Mouse (Mus musculus) limb, embryonic 12.5 days (tissue): ENCODE results near the gene Gpr85. TPM values are rescaled to one million over a fixed set of nuclear protein-coding genes. Genes with fewer than 3 reads are reported as not detected.
"Not testable (repeated sequence)": the region's sequence is repeated elsewhere in the genome, so short reads cannot be mapped to it uniquely, and the experiment has no call there.

Source experiments
- ATAC-seq: fragments of 200-750 bp; cut with Nextera tagmentation; 2 replicates; pipeline ENCODE4 v1.8.0; 2017; ENCODE audit warnings: low read depth, moderate TSS enrichment; ENCODE audit not compliant: insufficient number of reproducible peaks, insufficient read depth, low FRiP score, low TSS enrichment
- H3K27ac ChIP-seq: fragments of 300-500 bp; sonication (generic); 2 replicates; pipeline ENCODE4 v1.5.1; 2016; ENCODE audit warnings: mild to moderate bottlenecking, moderate library complexity
- H3K27me3 ChIP-seq: fragments of 300-500 bp; sonication (generic); 2 replicates; pipeline ENCODE4 v1.6.1; 2016; ENCODE audit warnings: mild to moderate bottlenecking, moderate library complexity
- H3K36me3 ChIP-seq: fragments of 300-500 bp; sonication (generic); 2 replicates; pipeline ENCODE4 v1.6.1; 2016; ENCODE audit warnings: mild to moderate bottlenecking, moderate library complexity
- H3K4me1 ChIP-seq: fragments of 300-500 bp; sonication (generic); replicated peaks from 2 replicates; pipeline ENCODE4 v1.6.1; 2016
- H3K4me2 ChIP-seq: fragments of 300-500 bp; sonication (generic); 2 replicates; pipeline ENCODE4 v1.6.1; 2016; ENCODE audit warnings: mild to moderate bottlenecking, moderate library complexity
- H3K4me3 ChIP-seq: fragments of 300-500 bp; sonication (generic); replicated peaks from 2 replicates; pipeline ENCODE4 v1.5.1; 2016; ENCODE audit warnings: mild to moderate bottlenecking
- H3K9ac ChIP-seq: fragments of 300-500 bp; sonication (generic); replicated peaks from 2 replicates; pipeline ENCODE4 v1.6.1; 2016; ENCODE audit warnings: mild to moderate bottlenecking, moderate library complexity
- H3K9me3 ChIP-seq: fragments of 300-500 bp; sonication (generic); 2 replicates; pipeline ENCODE4 v1.6.1; 2016; ENCODE audit warnings: mild to moderate bottlenecking, moderate library complexity
- WGBS: fragments of 180-500 bp; shearing (Covaris S2); methylation state at CpG from one replicate; pipeline ENCODE4 v1.1.7; 2016; 5-methylcytosine and 5-hydroxymethylcytosine counted together
- polyA plus RNA-seq: library from polyadenylated mRNA; unstranded; fragments of >200 nt; fragmentation: Nextera tagmentation; extraction: Ambion mirVana; gene quantifications from 2 replicates; pipeline ENCODE4 v1.2.1, GENCODE M21; 2016

Gene Gpr85
- polyA plus RNA-seq, 1 experiment from 2014 or later = 5.8 TPM

- Histone ChIP-seq H3K9ac (no peak overlapping the region), H3K36me3 (no peaks in the 10 kb centered on the region), H3K27ac (no peak overlapping the region), H3K4me2 (peak overlapping the region; percentile 27), H3K4me3 (no peak overlapping the region), H3K4me1 (no peaks in the 10 kb centered on the region), H3K9me3 (no peaks in the 10 kb centered on the region), H3K27me3 (no peaks in the 10 kb centered on the region)
- ATAC-seq = peak; percentile 42; the same call in 1 of the 2 replicates
- 26% methylated on average over 11 of the region's 11 CpGs for WGBS
These were observed 14.5 kb upstream of the Gpr85 start for GRCm38 (mm10) chr6:13854230-13854629.

GRCm38 (mm10) chr6:13853244-13853643 is 13.5 kb upstream of the Gpr85 start:
- Histone ChIP-seq H3K9me3 (no peaks in the 10 kb centered on the region), H3K4me3 (no peak overlapping the region), H3K9ac (no peak overlapping the region), H3K36me3 (no peaks in the 10 kb centered on the region), H3K4me1 (no peaks in the 10 kb centered on the region), H3K4me2 (no peak overlapping the region), H3K27ac (no peak overlapping the region), H3K27me3 (no peaks in the 10 kb centered on the region)
- 59% methylated on average over 4 of the region's 4 CpGs for WGBS
- ATAC-seq = no peak

GRCm38 (mm10) chr6:13846031-13846430 is 6.3 kb upstream of the Gpr85 start:
- not testable (repeated sequence) for H3K9me3 ChIP-seq, H3K27ac ChIP-seq, H3K27me3 ChIP-seq, H3K36me3 ChIP-seq, H3K4me3 ChIP-seq, H3K4me1 ChIP-seq, H3K9ac ChIP-seq, ATAC-seq, H3K4me2 ChIP-seq
- WGBS = 84% methylated on average over 1 of the region's 1 CpGs

GRCm38 (mm10) chr6:13838677-13839344 is 931 bp downstream of the Gpr85 start:
- Histone ChIP-seq H3K9ac (peak overlapping the region; percentile 84), H3K27ac (peak overlapping the region; percentile 86), H3K27me3 (peaks cover 7% of the 10 kb centered on the region; the same call in 1 of the 2 replicates), H3K9me3 (no peaks in the 10 kb centered on the region), H3K36me3 (no peaks in the 10 kb centered on the region), H3K4me2 (peak overlapping the region; percentile 78), H3K4me1 (peaks cover 3% of the 10 kb centered on the region; the same call in 1 of the 2 replicates), H3K4me3 (peak overlapping the region; percentile 61)
- WGBS = under 1% methylated on average over 41 of the region's 41 CpGs
- ATAC-seq = peak; percentile 75

- Histone ChIP-seq H3K9ac (peak overlapping the region; percentile 84), H3K4me3 (peak overlapping the region; percentile 61), H3K4me1 (peaks cover 3% of the 10 kb centered on the region; the same call in 1 of the 2 replicates), H3K9me3 (no peaks in the 10 kb centered on the region), H3K36me3 (no peaks in the 10 kb centered on the region), H3K27me3 (peaks cover 7% of the 10 kb centered on the region; the same call in 1 of the 2 replicates), H3K27ac (peak overlapping the region; percentile 86), H3K4me2 (peak overlapping the region; percentile 78)
- 1% methylated on average over 19 of the region's 19 CpGs for WGBS
- ATAC-seq = peak; percentile 79
These were observed 1.6 kb downstream of the Gpr85 start for GRCm38 (mm10) chr6:13837916-13838676.

- Histone ChIP-seq H3K36me3 (no peaks in the 10 kb centered on the region), H3K4me3 (no peak overlapping the region), H3K9me3 (no peaks in the 10 kb centered on the region), H3K27ac (no peak overlapping the region), H3K4me2 (0 out of 2 replicates have a peak overlapping the region, but pooled peaks have one; percentile 78), H3K27me3 (peaks cover 7% of the 10 kb centered on the region; the same call in 1 of the 2 replicates), H3K9ac (no peak overlapping the region), H3K4me1 (peaks cover 3% of the 10 kb centered on the region; the same call in 1 of the 2 replicates)
- no peak for ATAC-seq
- WGBS = 72% methylated on average over 3 of the region's 3 CpGs
These were observed 2.7 kb downstream of the Gpr85 start for GRCm38 (mm10) chr6:13836967-13837570.

- Histone ChIP-seq H3K36me3 (no peaks in the 10 kb centered on the region), H3K27ac (peak overlapping the region; percentile 50; the same call in 1 of the 2 replicates), H3K4me2 (peak overlapping the region; percentile 2; the same call in 1 of the 2 replicates), H3K9me3 (no peaks in the 10 kb centered on the region), H3K27me3 (peaks cover 7% of the 10 kb centered on the region; the same call in 1 of the 2 replicates), H3K9ac (no peak overlapping the region), H3K4me3 (no peak overlapping the region), H3K4me1 (peaks cover 3% of the 10 kb centered on the region; the same call in 1 of the 2 replicates)
- WGBS = 67% methylated on average over 17 of the region's 17 CpGs
- ATAC-seq = peak; percentile 53; the same call in 1 of the 2 replicates
These were observed 3.7 kb downstream of the Gpr85 start for GRCm38 (mm10) chr6:13835720-13836665.

GRCm38 (mm10) chr6:13832770-13833169 is 7.0 kb downstream of the Gpr85 start:
- Histone ChIP-seq H3K27ac (no peak overlapping the region), H3K36me3 (no peaks in the 10 kb centered on the region), H3K4me1 (peaks cover 3% of the 10 kb centered on the region; the same call in 1 of the 2 replicates), H3K4me3 (no peak overlapping the region), H3K27me3 (peaks cover 7% of the 10 kb centered on the region; the same call in 1 of the 2 replicates), H3K9me3 (no peaks in the 10 kb centered on the region), H3K9ac (no peak overlapping the region), H3K4me2 (no peak overlapping the region)
- ATAC-seq = no peak
- WGBS = 65% methylated on average over 2 of the region's 2 CpGs

- H3K4me1 ChIP-seq = no peaks in the 10 kb centered on the region
- H3K27me3 ChIP-seq = no peaks in the 10 kb centered on the region
- no peak overlapping the region for H3K9ac ChIP-seq
- no peak overlapping the region for H3K4me3 ChIP-seq
- H3K9me3 ChIP-seq = no peaks in the 10 kb centered on the region
- H3K4me2 ChIP-seq = no peak overlapping the region
- no peak overlapping the region for H3K27ac ChIP-seq
- H3K36me3 ChIP-seq = no peaks in the 10 kb centered on the region
- 68% methylated on average over 1 of the region's 1 CpGs for WGBS
- no peak for ATAC-seq
These were observed 10.9 kb downstream of the Gpr85 start for GRCm38 (mm10) chr6:13828877-13829276.

GRCm38 (mm10) chr6:13816661-13817060 is 23.1 kb downstream of the Gpr85 start:
- H3K27ac ChIP-seq = no peak overlapping the region
- H3K9me3 ChIP-seq = no peaks in the 10 kb centered on the region
- ATAC-seq = no peak
- no peaks in the 10 kb centered on the region for H3K27me3 ChIP-seq
- H3K4me3 ChIP-seq = no peak overlapping the region
- H3K9ac ChIP-seq = no peak overlapping the region
- no peaks in the 10 kb centered on the region for H3K4me1 ChIP-seq
- H3K36me3 ChIP-seq = no peaks in the 10 kb centered on the region
- no peak overlapping the region for H3K4me2 ChIP-seq
